Mouse (Mus musculus) thymus, adult 2 months (tissue): ENCODE data around the gene Palld.

Experiments used
- CTCF ChIP-seq: fragments of 200-500 bp; IDR thresholded peaks from 2 replicates; pipeline ENCODE4 v1.5.1; 2012; ENCODE audit warnings: mild to moderate bottlenecking, control low read depth, low read length, moderate library complexity, borderline replicate concordance; ENCODE audit not compliant: control insufficient read depth, poor library complexity, insufficient read depth; ENCODE audit errors: extremely low read depth
- POLR2A ChIP-seq: fragments of 200-500 bp; IDR thresholded peaks from 2 replicates; pipeline ENCODE4 v1.6.1; 2012; ENCODE audit warnings: mild to moderate bottlenecking, low read length, control low read depth, moderate library complexity; ENCODE audit not compliant: control insufficient read depth, poor library complexity, insufficient read depth; ENCODE audit errors: extremely low read depth

DNA sequence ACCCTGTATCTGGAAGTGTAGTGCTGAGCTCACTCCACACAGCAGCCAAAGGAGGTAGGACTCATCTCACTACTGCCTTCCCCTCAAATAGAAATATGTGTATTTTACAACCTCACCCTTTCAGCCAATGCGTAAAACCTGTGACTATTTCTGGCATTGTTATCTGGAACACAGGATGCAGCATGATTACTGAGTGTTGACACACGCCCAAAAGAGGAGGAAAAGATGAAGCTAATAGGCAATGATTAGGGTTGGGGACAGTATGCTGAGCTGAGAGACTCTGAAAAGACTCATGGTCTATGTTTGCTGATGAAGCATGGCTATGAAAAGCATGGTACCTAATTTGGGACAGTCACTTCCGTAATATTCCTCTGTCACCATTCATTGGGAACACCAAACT lies 124.3 kb downstream of the Palld start:
- TF ChIP-seq CTCF: no peak
- no peak for TF ChIP-seq POLR2A
